Mouse (Mus musculus) liver, embryonic 11.5 days (tissue): Measurements from ENCODE around the gene Ccdc158. TPM values are rescaled to one million over a fixed set of nuclear protein-coding genes. Genes with fewer than 3 reads are reported as not detected.

ENCODE experiments used
- ATAC-seq: fragments of 200-750 bp; cut with Nextera tagmentation; replicated peaks from 2 replicates; pipeline ENCODE4 v1.8.0; 2017; ENCODE audit warnings: moderate number of reproducible peaks, mild to moderate bottlenecking, moderate TSS enrichment, moderate library complexity; ENCODE audit not compliant: low FRiP score
- DNase-seq: peaks from one replicate; pipeline ENCODE4 v3.0.0-alpha.2; 2017; ENCODE audit warnings: low spot score
- H3K27ac ChIP-seq: fragments of 300-500 bp; sonication (generic); 2 replicates; pipeline ENCODE4 v1.5.1; 2014; ENCODE audit warnings: mild to moderate bottlenecking, low read depth, low read length, control low read depth
- H3K27me3 ChIP-seq: fragments of 300-500 bp; sonication (generic); replicated peaks from 2 replicates; pipeline ENCODE4 v1.6.1; 2014; ENCODE audit warnings: low read length, mixed read lengths; ENCODE audit not compliant: control insufficient read depth, insufficient read depth
- H3K36me3 ChIP-seq: fragments of 300-500 bp; sonication (generic); 2 replicates; pipeline ENCODE4 v1.6.1; 2014; ENCODE audit warnings: mild to moderate bottlenecking, low read length, moderate library complexity, mixed read lengths; ENCODE audit not compliant: control insufficient read depth, insufficient read depth
- H3K4me1 ChIP-seq: fragments of 300-500 bp; sonication (generic); replicated peaks from 2 replicates; pipeline ENCODE4 v1.6.1; 2014; ENCODE audit warnings: low read length, mixed read lengths; ENCODE audit not compliant: control insufficient read depth, insufficient read depth
- H3K4me2 ChIP-seq: fragments of 300-500 bp; sonication (generic); 2 replicates; pipeline ENCODE4 v1.6.1; 2014; ENCODE audit warnings: mild to moderate bottlenecking, control low read depth, moderate library complexity
- H3K4me3 ChIP-seq: fragments of 300-500 bp; sonication (generic); 2 replicates; pipeline ENCODE4 v1.5.1; 2014; ENCODE audit warnings: low read depth, low read length, control low read depth
- H3K9ac ChIP-seq: fragments of 300-500 bp; sonication (generic); 2 replicates; pipeline ENCODE4 v1.6.1; 2014; ENCODE audit warnings: low read depth, low read length, control low read depth
- H3K9me3 ChIP-seq: fragments of 300-500 bp; sonication (generic); 2 replicates; pipeline ENCODE4 v1.6.1; 2016; ENCODE audit warnings: low read length, inconsistent platforms, mixed read lengths; ENCODE audit not compliant: control insufficient read depth
- WGBS: fragments of 180-500 bp; shearing (Covaris S2); extraction: QIAGEN DNeasy Blood & Tissue Kit; methylation state at CpG from one replicate; pipeline ENCODE4 v1.1.7; 2014; 5-methylcytosine and 5-hydroxymethylcytosine counted together
- polyA plus RNA-seq: library from polyadenylated mRNA; unstranded; fragments of >200 nt; fragmentation: Nextera tagmentation; extraction: Ambion mirVana; gene quantifications from 2 replicates; pipeline ENCODE4 v1.2.1, GENCODE M21; 2014

Gene Ccdc158
- polyA plus RNA-seq, 1 experiment from 2014 or later, result 0.47 TPM

- Histone ChIP-seq H3K9ac (no peak overlapping the region), H3K9me3 (no peaks in the 10 kb centered on the region), H3K4me3 (no peak overlapping the region), H3K27me3 (0 out of 2 replicates have a peak, but pooled peaks cover under 1% of the 10 kb centered on the region), H3K27ac (no peak overlapping the region), H3K4me1 (no peaks in the 10 kb centered on the region), H3K4me2 (no peak overlapping the region), H3K36me3 (no peaks in the 10 kb centered on the region)
- no peak for DNase-seq
- 87% methylated on average over 3 of the region's 3 CpGs for WGBS
- ATAC-seq, result no peak
Observed at GRCm38 (mm10) chr5:92693744-92694143, 18.7 kb upstream of the Ccdc158 start.

- H3K27me3 ChIP-seq, result no peaks in the 10 kb centered on the region
- no peaks in the 10 kb centered on the region for H3K9me3 ChIP-seq
- H3K4me1 ChIP-seq, result no peaks in the 10 kb centered on the region
- H3K4me3 ChIP-seq, result no peak overlapping the region
- ATAC-seq (no peak), DNase-seq (no peak)
- no peak overlapping the region for H3K27ac ChIP-seq
- no peak overlapping the region for H3K9ac ChIP-seq
- 57% methylated on average over 16 of the region's 16 CpGs for WGBS
- H3K36me3 ChIP-seq, result no peaks in the 10 kb centered on the region
- H3K4me2 ChIP-seq, result no peak overlapping the region
Observed at GRCm38 (mm10) chr5:92692206-92693007, 17.3 kb upstream of the Ccdc158 start.

- H3K27ac ChIP-seq, result no peak overlapping the region
Observed at GRCm38 (mm10) chr5:92688569-92688968, 13.5 kb upstream of the Ccdc158 start.

GRCm38 (mm10) chr5:92688124-92688523 is 13.1 kb upstream of the Ccdc158 start:
- Histone ChIP-seq H3K4me1 (no peaks in the 10 kb centered on the region), H3K36me3 (no peaks in the 10 kb centered on the region), H3K27ac (no peak overlapping the region), H3K4me2 (no peak overlapping the region), H3K9ac (no peak overlapping the region), H3K27me3 (peaks cover 12% of the 10 kb centered on the region), H3K4me3 (no peak overlapping the region), H3K9me3 (no peaks in the 10 kb centered on the region)
- 77% methylated on average over 5 of the region's 5 CpGs for WGBS
- DNase-seq, result no peak
- no peak for ATAC-seq

More at GRCm38 (mm10) chr5:92688569-92688968, 13.5 kb upstream of the Ccdc158 start:
- H3K9ac ChIP-seq, result no peak overlapping the region
- no peaks in the 10 kb centered on the region for H3K36me3 ChIP-seq
- 91% methylated on average over 9 of the region's 9 CpGs for WGBS
- DNase-seq (no peak), ATAC-seq (no peak)
- no peaks in the 10 kb centered on the region for H3K4me1 ChIP-seq
- no peaks in the 10 kb centered on the region for H3K9me3 ChIP-seq
- H3K27me3 ChIP-seq, result peaks cover 7% of the 10 kb centered on the region
- H3K4me2 ChIP-seq, result no peak overlapping the region
- no peak overlapping the region for H3K4me3 ChIP-seq

- ATAC-seq (no peak), DNase-seq (no peak)
- Histone ChIP-seq H3K4me2 (no peak overlapping the region), H3K4me3 (no peak overlapping the region), H3K4me1 (no peaks in the 10 kb centered on the region), H3K27ac (no peak overlapping the region), H3K27me3 (peaks cover 27% of the 10 kb centered on the region), H3K9me3 (no peaks in the 10 kb centered on the region), H3K36me3 (no peaks in the 10 kb centered on the region), H3K9ac (no peak overlapping the region)
- WGBS, result 87% methylated on average over 16 of the region's 16 CpGs
Observed at GRCm38 (mm10) chr5:92684715-92685460, 9.8 kb upstream of the Ccdc158 start.

GRCm38 (mm10) chr5:92683871-92684475 is 8.9 kb upstream of the Ccdc158 start:
- no peak for DNase-seq
- Histone ChIP-seq H3K27me3 (peaks cover 27% of the 10 kb centered on the region), H3K4me2 (peak overlapping the region; percentile 69), H3K9me3 (no peaks in the 10 kb centered on the region), H3K9ac (no peak overlapping the region), H3K27ac (no peak overlapping the region), H3K36me3 (no peaks in the 10 kb centered on the region), H3K4me3 (no peak overlapping the region), H3K4me1 (no peaks in the 10 kb centered on the region)
- 25% methylated on average over 9 of the region's 9 CpGs for WGBS
- ATAC-seq, result no peak

GRCm38 (mm10) chr5:92683351-92683807 is 8.3 kb upstream of the Ccdc158 start, which contains the start of gene Shroom3:
Shroom3 (plus strand) TSS chr5:92683435.
- no peaks in the 10 kb centered on the region for H3K36me3 ChIP-seq
- peak within 1 kb of the TSS; percentile 13; the same call in 1 of the 2 replicates for H3K9ac ChIP-seq
- H3K4me1 ChIP-seq, result no peaks in the 10 kb centered on the region
- H3K27ac ChIP-seq, result no peak within 1 kb of the TSS
- H3K4me3 ChIP-seq, result peak within 1 kb of the TSS; percentile 50
- H3K4me2 ChIP-seq, result peak within 1 kb of the TSS; percentile 69
- peaks cover 27% of the 10 kb centered on the region for H3K27me3 ChIP-seq
- ATAC-seq (no peak), DNase-seq (peak; percentile 56)
- 1% methylated on average over 26 of the region's 26 CpGs for WGBS
- H3K9me3 ChIP-seq, result no peaks in the 10 kb centered on the region

- DNase-seq (peak; percentile 42), ATAC-seq (no peak)
- Histone ChIP-seq H3K4me3 (peak overlapping the region; percentile 50), H3K36me3 (no peaks in the 10 kb centered on the region), H3K4me2 (peak overlapping the region; percentile 69), H3K27me3 (peaks cover 27% of the 10 kb centered on the region), H3K9me3 (no peaks in the 10 kb centered on the region), H3K4me1 (no peaks in the 10 kb centered on the region), H3K9ac (no peak overlapping the region), H3K27ac (no peak overlapping the region)
- WGBS, result 3% methylated on average over 39 of the region's 39 CpGs
Observed at GRCm38 (mm10) chr5:92682621-92683348, 7.7 kb upstream of the Ccdc158 start.
